Mouse (Mus musculus): ENCODE measurements around the gene Adcy1. TPM values are rescaled to one million over a fixed set of nuclear protein-coding genes. Genes with fewer than 3 reads are reported as not detected.
A peak's percentile ranks its signal among the peaks of the same experiment; 100 is the strongest.

Gene Adcy1
- polyA plus RNA-seq, 1 experiment from 2014 or later = 2.0 TPM

DNA sequence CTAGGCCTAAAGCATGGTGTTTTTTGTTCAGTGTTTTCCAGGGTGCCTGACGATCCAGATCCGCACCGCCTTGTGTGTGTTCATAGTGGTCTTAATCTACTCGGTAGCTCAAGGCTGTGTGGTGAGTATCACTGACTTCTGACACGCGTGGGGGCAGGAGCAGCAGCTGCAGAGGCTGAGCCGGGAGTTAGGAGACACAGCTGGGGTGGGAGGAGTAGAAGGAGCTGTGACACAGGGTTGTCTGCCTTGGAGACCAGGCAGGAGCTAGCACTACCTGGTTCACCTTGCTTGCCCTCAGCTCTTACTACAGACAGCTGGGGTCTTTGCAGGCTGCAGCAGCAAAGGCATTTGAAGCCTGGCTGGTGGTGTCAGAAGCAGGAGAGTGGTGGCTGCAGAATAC is 86.2 kb downstream of the Adcy1 start:
- DNase-seq (ENCODE audit: low spot score) = no peak
- Histone ChIP-seq H3K27me3 (ENCODE audit: control insufficient read depth, insufficient read depth, low read length) (no peaks in the 10 kb centered on the region), H3K4me1 (replicated peaks; ENCODE audit: control insufficient read depth, insufficient read depth, low read length) (no peaks in the 10 kb centered on the region), H3K4me3 (ENCODE audit: low read depth, low read length) (no peak overlapping the region), H3K27ac (ENCODE audit: low read depth, low read length) (no peak overlapping the region), H3K9me3 (ENCODE audit: control insufficient read depth, low read length) (no peaks in the 10 kb centered on the region), H3K9ac (ENCODE audit: low read depth, low read length) (no peak overlapping the region), H3K4me2 (replicated peaks; ENCODE audit: low read depth, low read length) (no peak overlapping the region), H3K36me3 (ENCODE audit: control insufficient read depth, insufficient read depth, low read length) (no peaks in the 10 kb centered on the region)
- ATAC-seq (ENCODE audit: low FRiP score) = no peak
- WGBS = 72% methylated on average over 7 of the region's 7 CpGs

DNA sequence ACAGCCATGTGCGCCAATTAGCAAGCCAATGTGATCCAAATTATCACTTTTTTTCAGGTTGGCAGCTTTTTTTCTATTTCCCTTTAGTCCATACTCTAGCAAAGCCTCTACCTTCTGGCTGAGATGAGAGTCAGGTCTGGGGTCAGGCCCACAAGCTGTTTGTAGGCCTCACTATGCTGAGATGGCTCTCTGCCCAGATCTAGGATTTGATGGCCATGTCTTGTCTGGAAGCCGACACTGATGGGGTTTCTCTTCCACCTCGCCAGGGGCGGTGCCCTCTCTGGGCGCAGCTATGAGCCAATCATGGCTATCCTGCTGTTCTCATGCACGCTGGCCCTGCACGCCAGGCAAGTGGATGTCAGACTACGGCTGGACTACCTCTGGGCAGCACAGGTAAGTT is 87.2 kb downstream of the Adcy1 start:
- Histone ChIP-seq H3K4me1 (replicated peaks; ENCODE audit: control insufficient read depth, insufficient read depth, low read length) (no peaks in the 10 kb centered on the region), H3K36me3 (ENCODE audit: control insufficient read depth, insufficient read depth, low read length) (no peaks in the 10 kb centered on the region), H3K9me3 (ENCODE audit: control insufficient read depth, low read length) (no peaks in the 10 kb centered on the region), H3K27ac (ENCODE audit: low read depth, low read length) (no peak overlapping the region), H3K9ac (ENCODE audit: low read depth, low read length) (no peak overlapping the region), H3K4me3 (ENCODE audit: low read depth, low read length) (no peak overlapping the region), H3K27me3 (ENCODE audit: control insufficient read depth, insufficient read depth, low read length) (no peaks in the 10 kb centered on the region), H3K4me2 (replicated peaks; ENCODE audit: low read depth, low read length) (no peak overlapping the region)
- no peak for DNase-seq (ENCODE audit: low spot score)
- no peak for ATAC-seq (ENCODE audit: low FRiP score)
- WGBS = 95% methylated on average over 8 of the region's 8 CpGs

DNA sequence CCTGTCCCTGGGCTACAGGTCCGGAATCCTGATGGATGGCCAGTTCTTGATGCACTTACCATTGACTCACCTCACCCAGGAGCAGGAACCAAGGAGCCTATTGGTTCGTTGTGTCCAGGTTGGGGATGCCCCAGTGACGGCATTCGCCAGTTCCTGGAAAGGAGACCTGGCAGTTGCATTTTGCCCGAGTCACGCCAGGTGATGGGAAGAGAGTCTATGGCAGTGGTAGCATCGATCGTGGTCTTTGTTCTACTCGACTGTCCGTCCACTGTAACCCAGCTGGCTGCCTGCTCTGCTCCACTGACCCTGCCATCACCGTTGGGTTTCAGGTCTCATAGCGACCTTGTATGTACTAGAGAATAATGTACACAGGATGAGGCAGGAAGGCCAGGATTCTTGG is 89.1 kb downstream of the Adcy1 start:
- Histone ChIP-seq H3K9me3 (ENCODE audit: control insufficient read depth, low read length) (no peaks in the 10 kb centered on the region), H3K4me2 (replicated peaks; ENCODE audit: low read depth, low read length) (no peak overlapping the region), H3K4me3 (ENCODE audit: low read depth, low read length) (no peak overlapping the region), H3K27me3 (ENCODE audit: control insufficient read depth, insufficient read depth, low read length) (no peaks in the 10 kb centered on the region), H3K36me3 (ENCODE audit: control insufficient read depth, insufficient read depth, low read length) (no peaks in the 10 kb centered on the region), H3K9ac (ENCODE audit: low read depth, low read length) (no peak overlapping the region), H3K27ac (ENCODE audit: low read depth, low read length) (no peak overlapping the region), H3K4me1 (replicated peaks; ENCODE audit: control insufficient read depth, insufficient read depth, low read length) (no peaks in the 10 kb centered on the region)
- DNase-seq (ENCODE audit: low spot score) (no peak), ATAC-seq (ENCODE audit: low FRiP score) (no peak)
- WGBS = 91% methylated on average over 12 of the region's 12 CpGs

DNA sequence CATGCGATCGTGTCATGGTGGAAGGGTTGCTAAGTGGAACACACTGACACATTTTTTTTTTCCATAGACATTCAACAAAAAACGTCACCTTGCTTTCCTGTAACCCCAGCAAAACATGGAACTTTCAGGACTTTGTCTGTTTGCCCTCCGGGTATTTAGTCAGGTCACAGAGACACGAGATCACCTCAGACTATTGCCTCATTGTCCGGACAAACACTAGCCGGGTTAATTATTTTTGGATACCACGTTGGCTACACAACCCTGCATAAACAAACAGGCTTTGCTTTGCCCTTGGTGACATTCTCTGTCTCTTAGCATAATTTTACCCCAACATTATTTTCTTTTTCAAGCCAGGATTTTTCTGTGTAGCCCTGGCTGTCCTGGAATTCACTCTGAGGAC is 89.8 kb downstream of the Adcy1 start:
- H3K27me3 ChIP-seq (ENCODE audit: control insufficient read depth, insufficient read depth, low read length) = no peaks in the 10 kb centered on the region
- no peak overlapping the region for H3K9ac ChIP-seq (ENCODE audit: low read depth, low read length)
- H3K27ac ChIP-seq (ENCODE audit: low read depth, low read length) = no peak overlapping the region
- ATAC-seq (ENCODE audit: low FRiP score) (no peak), DNase-seq (ENCODE audit: low spot score) (no peak)
- no peak overlapping the region for H3K4me3 ChIP-seq (ENCODE audit: low read depth, low read length)
- no peaks in the 10 kb centered on the region for H3K36me3 ChIP-seq (ENCODE audit: control insufficient read depth, insufficient read depth, low read length)
- H3K4me2 ChIP-seq (replicated peaks; ENCODE audit: low read depth, low read length) = no peak overlapping the region
- 85% methylated on average over 8 of the region's 8 CpGs for WGBS
- H3K9me3 ChIP-seq (ENCODE audit: control insufficient read depth, low read length) = no peaks in the 10 kb centered on the region
- no peaks in the 10 kb centered on the region for H3K4me1 ChIP-seq (replicated peaks; ENCODE audit: control insufficient read depth, insufficient read depth, low read length)

DNA sequence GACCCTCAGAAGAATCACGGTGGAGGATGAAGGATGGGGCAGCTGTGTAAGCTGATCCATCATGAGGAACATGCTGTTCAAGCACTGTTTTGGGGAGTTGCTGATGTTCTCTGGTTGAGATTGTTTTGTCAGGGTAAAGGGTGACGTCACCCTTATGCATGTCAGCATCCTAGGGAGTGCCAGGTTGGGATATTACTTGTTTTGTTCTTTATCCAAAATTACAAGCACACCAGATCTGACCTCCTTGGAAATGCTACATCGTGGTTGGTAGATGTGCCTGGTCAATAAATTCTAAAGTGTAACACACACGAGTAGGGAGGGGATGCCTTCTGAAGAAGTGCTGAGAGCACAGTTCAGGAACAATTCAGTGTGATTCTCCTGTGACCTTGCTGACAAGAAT is 93.1 kb downstream of the Adcy1 start:
- no peak overlapping the region for H3K27ac ChIP-seq (ENCODE audit: low read depth, low read length)
- no peaks in the 10 kb centered on the region for H3K27me3 ChIP-seq (ENCODE audit: control insufficient read depth, insufficient read depth, low read length)
- no peak overlapping the region for H3K4me2 ChIP-seq (replicated peaks; ENCODE audit: low read depth, low read length)
- no peak overlapping the region for H3K4me3 ChIP-seq (ENCODE audit: low read depth, low read length)
- no peaks in the 10 kb centered on the region for H3K36me3 ChIP-seq (ENCODE audit: control insufficient read depth, insufficient read depth, low read length)
- H3K9ac ChIP-seq (ENCODE audit: low read depth, low read length) = no peak overlapping the region
- DNase-seq (ENCODE audit: low spot score) (no peak), ATAC-seq (ENCODE audit: low FRiP score) (no peak)
- no peaks in the 10 kb centered on the region for H3K9me3 ChIP-seq (ENCODE audit: control insufficient read depth, low read length)
- 69% methylated on average over 4 of the region's 4 CpGs for WGBS
- H3K4me1 ChIP-seq (replicated peaks; ENCODE audit: control insufficient read depth, insufficient read depth, low read length) = 0 out of 2 replicates have a peak, but pooled peaks cover 2% of the 10 kb centered on the region

DNA sequence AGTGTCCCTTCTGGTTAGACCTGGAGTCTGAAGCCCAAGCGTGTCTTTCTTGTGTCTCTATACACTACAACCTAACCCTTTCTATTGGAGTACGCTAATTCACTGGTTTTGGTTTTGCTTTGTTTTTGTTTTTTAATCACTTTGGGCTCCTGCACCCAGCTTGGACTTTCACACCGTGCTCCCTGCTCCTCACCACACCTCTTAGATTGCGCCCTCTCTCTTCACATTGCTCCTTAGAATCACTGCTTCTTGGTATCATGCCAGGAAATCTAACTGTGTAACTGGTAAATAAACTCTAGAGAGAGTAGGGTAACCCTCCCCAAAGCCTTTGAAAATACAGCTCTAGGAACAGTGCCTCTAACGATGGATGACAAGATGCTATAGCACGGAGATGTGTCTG is 94.9 kb downstream of the Adcy1 start:
- WGBS = 91% methylated on average over 6 of the region's 6 CpGs
- no peak for ATAC-seq (ENCODE audit: low FRiP score)
- Histone ChIP-seq H3K27me3 (ENCODE audit: control insufficient read depth, insufficient read depth, low read length) (no peaks in the 10 kb centered on the region), H3K4me3 (ENCODE audit: low read depth, low read length) (no peak overlapping the region), H3K27ac (ENCODE audit: low read depth, low read length) (no peak overlapping the region), H3K36me3 (ENCODE audit: control insufficient read depth, insufficient read depth, low read length) (no peaks in the 10 kb centered on the region), H3K9me3 (ENCODE audit: control insufficient read depth, low read length) (no peaks in the 10 kb centered on the region), H3K9ac (ENCODE audit: low read depth, low read length) (no peak overlapping the region), H3K4me2 (replicated peaks; ENCODE audit: low read depth, low read length) (no peak overlapping the region), H3K4me1 (replicated peaks; ENCODE audit: control insufficient read depth, insufficient read depth, low read length) (0 out of 2 replicates have a peak, but pooled peaks cover 2% of the 10 kb centered on the region)
- DNase-seq (ENCODE audit: low spot score) = no peak

DNA sequence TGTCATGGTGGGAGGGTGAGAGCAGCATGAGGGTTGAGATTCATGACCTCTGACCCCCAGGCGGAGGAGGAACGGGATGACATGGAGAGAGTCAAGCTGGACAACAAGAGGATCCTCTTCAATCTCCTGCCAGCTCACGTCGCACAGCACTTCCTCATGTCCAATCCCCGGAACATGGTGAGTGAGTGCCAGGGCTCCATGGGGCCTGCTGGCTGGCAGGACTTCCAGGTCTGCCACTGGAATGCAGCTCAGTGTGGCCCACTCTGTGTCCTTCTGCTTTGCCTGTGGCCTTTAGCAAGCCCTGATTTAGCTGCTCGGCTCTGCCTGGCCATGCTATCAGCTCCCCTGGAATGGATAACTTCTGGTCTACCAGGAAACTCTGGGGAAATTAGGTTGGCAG is 96.9 kb downstream of the Adcy1 start:
- 77% methylated on average over 6 of the region's 6 CpGs for WGBS
- no peak overlapping the region for H3K9ac ChIP-seq (ENCODE audit: low read depth, low read length)
- ATAC-seq (ENCODE audit: low FRiP score) = no peak
- 0 out of 2 replicates have a peak, but pooled peaks cover 2% of the 10 kb centered on the region for H3K4me1 ChIP-seq (replicated peaks; ENCODE audit: control insufficient read depth, insufficient read depth, low read length)
- no peak overlapping the region for H3K27ac ChIP-seq (ENCODE audit: low read depth, low read length)
- no peaks in the 10 kb centered on the region for H3K36me3 ChIP-seq (ENCODE audit: control insufficient read depth, insufficient read depth, low read length)
- H3K4me2 ChIP-seq (replicated peaks; ENCODE audit: low read depth, low read length) = no peak overlapping the region
- no peaks in the 10 kb centered on the region for H3K9me3 ChIP-seq (ENCODE audit: control insufficient read depth, low read length)
- H3K27me3 ChIP-seq (ENCODE audit: control insufficient read depth, insufficient read depth, low read length) = no peaks in the 10 kb centered on the region
- no peak overlapping the region for H3K4me3 ChIP-seq (ENCODE audit: low read depth, low read length)
- no peak for DNase-seq (ENCODE audit: low spot score)

DNA sequence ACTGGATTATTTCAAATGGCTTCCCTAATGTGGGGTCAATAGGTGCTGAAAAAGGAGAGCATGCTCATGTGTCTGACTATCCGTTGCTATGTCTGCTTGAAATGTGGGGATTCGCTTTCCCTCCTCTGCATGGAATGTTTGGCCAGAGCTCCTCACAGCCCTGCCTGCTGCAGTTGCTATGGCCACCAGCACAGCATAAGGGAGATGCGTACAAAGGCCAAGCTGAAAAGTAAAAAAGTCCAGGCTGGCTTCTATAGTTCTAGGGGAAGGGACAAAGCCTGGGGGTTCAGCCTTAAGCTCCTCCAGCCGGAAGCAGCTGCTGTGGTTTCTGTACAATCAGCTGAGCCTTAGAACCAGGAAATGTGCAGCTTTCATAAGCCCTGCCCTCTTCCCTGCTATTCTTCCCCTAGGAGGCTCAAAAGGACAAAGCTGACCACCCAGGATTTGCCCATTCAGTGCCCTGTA is 97.4 kb downstream of the Adcy1 start:
- Histone ChIP-seq H3K9me3 (ENCODE audit: control insufficient read depth, low read length) (no peaks in the 10 kb centered on the region), H3K27me3 (ENCODE audit: control insufficient read depth, insufficient read depth, low read length) (no peaks in the 10 kb centered on the region), H3K36me3 (ENCODE audit: control insufficient read depth, insufficient read depth, low read length) (no peaks in the 10 kb centered on the region), H3K4me3 (ENCODE audit: low read depth, low read length) (no peak overlapping the region), H3K27ac (ENCODE audit: low read depth, low read length) (no peak overlapping the region), H3K4me1 (replicated peaks; ENCODE audit: control insufficient read depth, insufficient read depth, low read length) (0 out of 2 replicates have a peak, but pooled peaks cover 2% of the 10 kb centered on the region), H3K4me2 (replicated peaks; ENCODE audit: low read depth, low read length) (no peak overlapping the region), H3K9ac (ENCODE audit: low read depth, low read length) (no peak overlapping the region)
- ATAC-seq (ENCODE audit: low FRiP score) = peak; percentile 38; the same call in 1 of the 2 replicates
- peak; percentile 19 for DNase-seq (ENCODE audit: low spot score)
- WGBS = 42% methylated on average over 4 of the region's 4 CpGs

DNA sequence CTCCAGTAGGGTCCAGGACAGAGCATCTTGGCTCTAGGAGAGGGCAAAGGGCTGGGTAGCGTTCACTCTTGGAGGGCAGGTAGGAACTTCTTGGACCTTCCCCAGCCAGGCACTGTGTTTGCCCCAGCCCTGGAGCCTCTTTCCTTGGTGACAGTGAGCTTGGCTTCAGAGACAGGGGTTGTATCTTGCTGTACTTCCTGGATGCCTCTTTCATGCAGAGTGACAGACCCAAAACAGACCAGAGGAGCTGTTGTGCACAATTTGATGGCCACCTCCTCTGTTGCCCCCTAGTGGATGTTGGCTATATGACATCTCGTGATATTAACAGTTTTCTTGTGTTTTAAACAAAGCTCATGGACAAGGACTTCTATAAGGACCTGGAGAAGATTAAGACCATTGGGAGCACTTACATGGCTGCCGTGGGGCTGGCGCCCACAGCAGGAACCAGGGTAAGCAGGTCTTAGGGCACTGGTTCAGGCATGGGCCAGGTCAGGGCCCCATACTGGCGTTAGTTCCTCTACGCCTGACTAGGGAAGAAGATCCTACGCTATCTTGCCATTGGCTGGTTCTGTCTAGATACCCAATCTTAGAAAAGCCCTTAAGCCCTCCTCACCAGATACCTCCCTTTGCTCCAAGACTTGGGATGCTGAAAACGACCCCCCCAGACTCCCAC is 98.3 kb downstream of the Adcy1 start:
- H3K9me3 ChIP-seq (ENCODE audit: control insufficient read depth, low read length) = no peaks in the 10 kb centered on the region
- H3K4me1 ChIP-seq (replicated peaks; ENCODE audit: control insufficient read depth, insufficient read depth, low read length) = 0 out of 2 replicates have a peak, but pooled peaks cover 2% of the 10 kb centered on the region
- ATAC-seq (ENCODE audit: low FRiP score) (peak; percentile 62), DNase-seq (ENCODE audit: low spot score) (peak; percentile 70)
- H3K36me3 ChIP-seq (ENCODE audit: control insufficient read depth, insufficient read depth, low read length) = no peaks in the 10 kb centered on the region
- H3K4me2 ChIP-seq (replicated peaks; ENCODE audit: low read depth, low read length) = no peak overlapping the region
- no peak overlapping the region for H3K9ac ChIP-seq (ENCODE audit: low read depth, low read length)
- no peaks in the 10 kb centered on the region for H3K27me3 ChIP-seq (ENCODE audit: control insufficient read depth, insufficient read depth, low read length)
- no peak overlapping the region for H3K4me3 ChIP-seq (ENCODE audit: low read depth, low read length)
- WGBS = 78% methylated on average over 8 of the region's 8 CpGs
- H3K27ac ChIP-seq (ENCODE audit: low read depth, low read length) = no peak overlapping the region
